Mouse (Mus musculus) megakaryocyte, embryonic 14.5 days (primary cell): Measurements from ENCODE around the gene Lancl1.

Experiments
- FLI1 ChIP-seq: IDR thresholded peaks from 2 replicates; pipeline ENCODE4 v1.6.1; 2012; ENCODE audit warnings: low read length, inconsistent platforms, mixed read lengths
- GATA1 ChIP-seq: IDR thresholded peaks from 3 replicates; pipeline ENCODE4 v1.6.1; 2012; ENCODE audit warnings: mixed read lengths, low read length, inconsistent platforms, borderline replicate concordance

GRCm38 (mm10) chr1:66985906-66986305, 52.8 kb downstream of the Lancl1 start:
- TF ChIP-seq GATA1 (no peak), FLI1 (no peak)
